ENCODE assay signal across 8 mouse cellular contexts in the genomic region with DNA sequence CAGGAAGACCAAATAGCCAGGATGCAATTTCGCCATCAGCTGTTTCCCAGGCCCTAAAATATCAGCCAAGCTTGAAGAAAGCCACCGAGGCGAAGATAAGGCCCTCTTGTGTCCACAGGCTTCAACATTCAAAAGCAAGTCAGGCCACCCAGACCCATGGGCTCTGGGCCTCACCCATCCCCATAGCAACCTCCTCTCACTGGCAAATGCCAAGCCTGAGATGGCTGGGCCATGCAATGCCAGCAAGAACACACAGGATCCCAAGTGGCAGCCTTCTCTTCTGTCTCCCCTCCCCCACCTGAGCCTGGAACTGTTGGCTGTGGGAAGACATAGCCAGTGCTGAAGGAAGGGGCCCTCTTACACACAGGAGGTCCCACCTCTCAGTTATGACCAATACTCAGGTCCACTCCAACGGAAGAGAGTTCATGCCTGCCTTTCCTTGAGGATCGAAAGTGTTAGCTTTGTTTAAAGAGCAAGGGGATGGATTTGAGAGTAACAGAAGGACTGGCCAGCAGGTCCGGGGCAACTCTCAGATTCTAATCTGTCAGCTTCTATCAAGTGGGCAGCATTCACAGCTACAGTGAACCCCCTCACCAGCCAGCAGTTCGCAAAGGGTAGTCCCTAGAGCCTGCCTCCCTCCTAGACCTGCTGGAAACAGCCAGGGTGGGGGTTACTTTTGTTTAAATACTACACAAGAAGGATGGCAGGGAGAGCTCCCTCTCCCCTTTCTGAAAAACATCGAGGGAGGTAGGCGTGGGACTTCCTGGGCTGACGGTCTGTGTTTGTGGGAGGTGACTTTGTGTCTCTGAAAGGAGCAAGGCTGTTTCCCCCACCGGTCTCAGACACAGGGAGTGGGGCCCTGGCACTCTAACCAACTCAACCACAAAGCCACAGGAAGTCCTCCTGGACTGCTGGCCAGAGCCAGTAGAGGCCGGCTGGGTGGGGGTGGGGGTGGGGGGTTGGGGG. TPM values are rescaled to one million over a fixed set of nuclear protein-coding genes. Genes with fewer than 3 reads are reported as not detected.
DNase-seq lines count a peak whose midpoint lies in the region; ATAC-seq and TF ChIP-seq lines count a peak whose summit lies in the region.

No protein-coding gene starts in this region.

- intact Hi-C loops in gastrocnemius, adult 2 months (cut with DNase I): no loop called here

- peak; percentile 61 for ATAC-seq in inflammation-experienced regulatory T-cells, adult 6 months

- H3K4me1 ChIP-seq in bone marrow macrophage, adult 2 months (ENCODE audit: control insufficient read depth, insufficient read depth, low read length): peaks cover 78% of the 10 kb centered on the region

- TF ChIP-seq POLR2A in bone marrow macrophage, adult 2 months (IDR thresholded peaks at IDR 0.05; ENCODE audit: borderline replicate concordance, low read depth, low read length): no peak

- DNase-seq in gastrocnemius, adult 2 months: no peak
- no peak for DNase-seq in gastrocnemius, adult 8-10 months (ENCODE audit: low spot score in 2 of 2)
- DNase-seq in 3T3-L1 (ENCODE audit: low read depth, low spot score): peak; percentile 86
- peak; percentile 77 for DNase-seq in lung, postnatal 25 days (ENCODE audit: low spot score)
- DNase-seq in thymus, postnatal 0 days (ENCODE audit: low spot score): peak; percentile 65
- DNase-seq in urinary bladder, postnatal 36 days (ENCODE audit: low spot score in 2 of 2): no peak

- TF ChIP-seq CTCF in gastrocnemius, adult 2 months (IDR thresholded peaks at IDR 0.05): no peak
- TF ChIP-seq CTCF in bone marrow macrophage, adult 2 months (IDR thresholded peaks at IDR 0.05; ENCODE audit: low read depth, low read length): no peak

- peak overlapping the region; percentile 28 for H3K4me3 ChIP-seq in gastrocnemius, adult 2 months
- peak overlapping the region; percentile 37 for H3K4me3 ChIP-seq in bone marrow macrophage, adult 2 months (ENCODE audit: insufficient read depth, low read length)

- peak overlapping the region; percentile 81 for H3K27ac ChIP-seq in gastrocnemius, adult 2 months
- H3K27ac ChIP-seq in bone marrow macrophage, adult 2 months (ENCODE audit: insufficient read depth, low read depth, low read length): peak overlapping the region; percentile 94

RNA-seq across cellular contexts. Expression of gene Cd9, which starts 13.9 kb away (rescaled TPM):
- 10 to 100 TPM; 19.1 to 30.7 TPM for total RNA-seq in gastrocnemius, adult 2 months (2021)
- total RNA-seq in gastrocnemius, adult 8-10 months (2022): 10 to 100 TPM; 10.5 to 19.3 (median 15.0) TPM
- polyA plus RNA-seq in bone marrow macrophage, adult 2 months (2012; ENCODE audit: insufficient read depth, insufficient read length, missing spikeins): 321 and 343 TPM in 2 replicates
- 100 to 1,000 TPM; 101 to 147 (median 147) TPM for polyA plus RNA-seq in inflammation-experienced regulatory T-cells, adult 6 months (2017; shearing (Covaris generic))
- polyA plus RNA-seq in thymus, postnatal 0 days (2015; fragmentation: Nextera tagmentation; extraction: Ambion mirVana): 85.6 and 85.9 TPM in 2 replicates

Comparison
In these comparisons a context has a peak if more than half of its experiments do, and no peak if none do; other contexts are left out.
1. DNase-seq: peak in 3T3-L1 (single experiment), lung, postnatal 25 days (single experiment) and thymus, postnatal 0 days (single experiment); none in gastrocnemius, adult 2 months (single experiment), gastrocnemius, adult 8-10 months (0 of 2) and urinary bladder, postnatal 36 days (0 of 2).